Mouse (Mus musculus): Measurements from ENCODE around the gene Sost. TPM values are rescaled to one million over a fixed set of nuclear protein-coding genes. Genes with fewer than 3 reads are reported as not detected.

The Sost gene
- not detected for polyA plus RNA-seq (2017; shearing (Covaris generic))

GRCm38 (mm10) chr11:101966965-101967614 is at the start of gene Sost:
Gene Sost (minus strand): TSS chr11:101967015.

GRCm38 (mm10) chr11:101986913-101987312 is 20.1 kb upstream of the Sost start, which contains the start of gene Dusp3:
Gene Dusp3 (minus strand): TSS chr11:101987013.

DNA sequence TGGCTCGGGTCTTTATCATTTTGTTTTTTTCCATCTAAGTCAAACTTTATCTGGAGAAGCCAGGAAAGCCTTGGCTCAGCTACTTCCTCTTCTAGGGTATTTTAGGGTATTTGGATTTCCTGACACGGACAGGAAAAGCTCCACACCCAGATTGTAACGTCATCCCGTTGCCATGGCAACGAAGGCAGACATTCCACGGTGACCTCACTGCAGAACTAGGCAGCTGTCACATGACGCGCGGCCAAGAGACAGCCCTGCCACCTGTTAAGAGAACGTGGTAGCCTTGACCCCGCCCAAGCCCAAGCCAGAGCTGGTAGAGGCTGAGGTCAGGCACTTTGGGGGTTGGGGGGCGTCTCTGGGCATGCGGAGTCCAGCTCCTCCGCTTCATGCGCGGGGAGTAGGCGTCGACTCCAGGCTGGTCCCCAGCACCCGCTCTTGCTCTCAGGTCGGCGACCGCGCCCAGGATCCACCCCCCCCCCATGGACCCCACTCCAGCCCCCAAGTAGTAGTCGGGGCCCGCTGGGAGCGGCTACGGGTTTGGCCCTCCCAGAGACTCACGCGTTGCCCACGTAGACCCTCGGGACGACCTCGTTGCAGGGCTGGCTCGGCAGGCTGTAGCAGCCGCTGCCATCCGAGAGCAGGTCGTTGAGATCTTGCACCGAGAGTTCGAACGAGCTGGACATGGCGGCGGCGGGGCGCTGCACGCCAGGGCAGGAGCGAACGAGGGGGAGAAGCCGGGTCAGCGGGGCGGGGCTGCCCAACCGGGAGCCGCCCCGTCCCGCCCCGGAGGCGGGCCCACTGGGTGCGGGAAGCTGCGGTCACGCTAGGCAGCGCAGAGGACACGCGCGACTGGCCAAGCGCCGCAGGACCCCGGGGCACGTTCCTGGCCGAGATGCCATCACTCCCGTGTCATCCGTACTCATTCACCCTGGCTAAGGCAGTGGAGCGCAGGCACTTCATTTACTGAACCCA is 17.5 kb upstream of the Sost start, which contains the start of gene Cfap97d1:
Gene Cfap97d1, plus strand, starts transcription at position 226 of the 972 bp plus-strand sequence.

Other genes with a start within 250 kb of the Sost start
- 66.9 TPM for gene Dhx8, start 234.1 kb downstream of the Sost start, polyA plus RNA-seq (2017; shearing (Covaris generic))
- gene Etv4, start 181.6 kb downstream of the Sost start, polyA plus RNA-seq (2017; shearing (Covaris generic)), result not detected
- gene Meox1, start 72.6 kb downstream of the Sost start, polyA plus RNA-seq (2017; shearing (Covaris generic)), result not detected
- not detected for gene Cfap97d1, start 17.3 kb upstream of the Sost start, polyA plus RNA-seq (2017; shearing (Covaris generic))
- 0.46 TPM for gene Dusp3, start 20.0 kb upstream of the Sost start, polyA plus RNA-seq (2017; shearing (Covaris generic))
- gene Mpp3, start 61.4 kb upstream of the Sost start, polyA plus RNA-seq (2017; shearing (Covaris generic)), result not detected
- not detected for gene Cd300lg, start 74.5 kb upstream of the Sost start, polyA plus RNA-seq (2017; shearing (Covaris generic))
- gene Mpp2, start 121.5 kb upstream of the Sost start, polyA plus RNA-seq (2017; shearing (Covaris generic)), result 5.1 TPM
- not detected for gene Ppy, start 134.3 kb upstream of the Sost start, polyA plus RNA-seq (2017; shearing (Covaris generic))
- gene Pyy, start 140.8 kb upstream of the Sost start, polyA plus RNA-seq (2017; shearing (Covaris generic)), result not detected
- not detected for gene Nags, start 178.5 kb upstream of the Sost start, polyA plus RNA-seq (2017; shearing (Covaris generic))
- 18.5 TPM for gene Tmem101, start 189.4 kb upstream of the Sost start, polyA plus RNA-seq (2017; shearing (Covaris generic))
- gene Lsm12, start 218.3 kb upstream of the Sost start, polyA plus RNA-seq (2017; shearing (Covaris generic)), result 52.4 TPM
- gene G6pc3, start 222.6 kb upstream of the Sost start, polyA plus RNA-seq (2017; shearing (Covaris generic)), result 52.7 TPM

Data from CD4-positive, CD25-positive, alpha-beta regulatory T cell, adult 9 weeks (primary cell).